Mouse (Mus musculus) forebrain, embryonic 14.5 days (tissue): ENCODE measurements around the gene Fxyd6. TPM values are rescaled to one million over a fixed set of nuclear protein-coding genes. Genes with fewer than 3 reads are reported as not detected.

Experiments
- ATAC-seq: fragments of 200-750 bp; cut with Nextera tagmentation; 2 replicates; pipeline ENCODE4 v1.8.0; 2017; ENCODE audit warnings: mild to moderate bottlenecking, moderate library complexity
- DNase-seq: peaks from one replicate; pipeline ENCODE4 v3.0.0-alpha.2; 2015; ENCODE audit warnings: low spot score
- H3K27ac ChIP-seq: fragments of 300-500 bp; sonication (generic); 2 replicates; pipeline ENCODE4 v1.5.1; 2014; ENCODE audit warnings: low read depth, mild to moderate bottlenecking, control low read depth, low read length, moderate library complexity
- H3K27me3 ChIP-seq: fragments of 300-500 bp; sonication (generic); replicated peaks from 2 replicates; pipeline ENCODE4 v1.6.1; 2014; ENCODE audit warnings: low read length, control low read depth, mixed read lengths; ENCODE audit not compliant: control insufficient read depth, insufficient read depth
- H3K36me3 ChIP-seq: fragments of 300-500 bp; sonication (generic); 2 replicates; pipeline ENCODE4 v1.6.1; 2014; ENCODE audit warnings: low read length, control low read depth; ENCODE audit not compliant: control insufficient read depth, insufficient read depth
- H3K4me1 ChIP-seq: fragments of 300-500 bp; sonication (generic); 2 replicates; pipeline ENCODE4 v1.6.1; 2014; ENCODE audit warnings: antibody characterized with exemption, low read length, control low read depth; ENCODE audit not compliant: control insufficient read depth, insufficient read depth
- H3K4me2 ChIP-seq: fragments of 300-500 bp; sonication (generic); 2 replicates; pipeline ENCODE4 v1.6.1; 2014; ENCODE audit warnings: mild to moderate bottlenecking, control low read depth, low read length
- H3K4me3 ChIP-seq: fragments of 300-500 bp; sonication (generic); 2 replicates; pipeline ENCODE4 v1.5.1; 2014; ENCODE audit warnings: low read depth, low read length, control low read depth
- H3K9ac ChIP-seq: fragments of 300-500 bp; sonication (generic); 2 replicates; pipeline ENCODE4 v1.6.1; 2014; ENCODE audit warnings: mild to moderate bottlenecking, low read length, control low read depth, moderate library complexity
- H3K9me3 ChIP-seq: fragments of 300-500 bp; sonication (generic); replicated peaks from 2 replicates; pipeline ENCODE4 v1.6.1; 2016; ENCODE audit warnings: low read length, control low read depth, mixed read lengths; ENCODE audit not compliant: control insufficient read depth
- WGBS: fragments of 180-500 bp; shearing (Covaris S2); extraction: QIAGEN DNeasy Blood & Tissue Kit; methylation state at CpG from one replicate; pipeline ENCODE4 v1.1.7; 2014; 5-methylcytosine and 5-hydroxymethylcytosine counted together
- polyA plus RNA-seq: library from polyadenylated mRNA; unstranded; fragments of >200 nt; fragmentation: Nextera tagmentation; extraction: Ambion mirVana; gene quantifications from 2 replicates; pipeline ENCODE4 v1.2.1, GENCODE M21; 2014

The Fxyd6 gene
- polyA plus RNA-seq, 1 experiment from 2014 or later: 355 TPM

GRCm38 (mm10) chr9:45422761-45423298, 52.8 kb downstream of the Fxyd6 start:
- ATAC-seq: no peak
- Histone ChIP-seq H3K36me3 (no peaks in the 10 kb centered on the region), H3K4me3 (no peak overlapping the region), H3K4me1 (no peaks in the 10 kb centered on the region), H3K27me3 (no peaks in the 10 kb centered on the region), H3K9me3 (no peaks in the 10 kb centered on the region), H3K4me2 (no peak overlapping the region), H3K27ac (no peak overlapping the region), H3K9ac (no peak overlapping the region)
- no peak for DNase-seq
- WGBS: 76% methylated on average over 7 of the region's 7 CpGs

- WGBS: 87% methylated on average over 4 of the region's 4 CpGs
Observed at GRCm38 (mm10) chr9:45426456-45426855, 56.5 kb downstream of the Fxyd6 start, which contains the start of gene Dscaml1. Gene Dscaml1 (plus strand): TSS chr9:45426628.

DNA sequence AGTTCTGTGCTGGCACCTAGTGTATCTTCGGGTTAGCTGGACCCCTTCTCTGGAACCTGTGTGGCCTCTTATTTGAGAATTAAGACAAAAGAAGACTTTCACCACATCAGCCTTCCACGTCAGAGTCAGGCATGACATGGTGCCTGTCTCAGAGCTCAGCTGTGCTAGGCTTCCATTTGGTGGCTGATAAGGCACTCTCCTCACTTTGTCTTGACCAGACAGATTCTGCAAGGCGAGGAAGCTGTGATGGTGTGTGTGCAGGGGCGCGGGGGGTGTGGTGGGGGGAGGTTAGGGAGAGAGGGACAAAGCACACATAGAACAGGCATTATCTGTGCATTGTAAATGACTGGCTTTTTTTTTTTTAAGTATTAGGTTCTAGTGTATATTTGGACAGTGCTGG, 59.4 kb downstream of the Fxyd6 start:
- ATAC-seq (no peak), DNase-seq (no peak)
- Histone ChIP-seq H3K27me3 (peaks cover 21% of the 10 kb centered on the region), H3K4me3 (no peak overlapping the region), H3K9me3 (no peaks in the 10 kb centered on the region), H3K4me1 (peaks cover 23% of the 10 kb centered on the region), H3K9ac (no peak overlapping the region), H3K36me3 (no peaks in the 10 kb centered on the region), H3K4me2 (peak overlapping the region; percentile 81; the same call in 1 of the 2 replicates), H3K27ac (no peak overlapping the region)
- WGBS: 24% methylated on average over 5 of the region's 5 CpGs

More at GRCm38 (mm10) chr9:45426456-45426855, 56.5 kb downstream of the Fxyd6 start, which contains the start of gene Dscaml1:
- Histone ChIP-seq H3K9me3 (no peaks in the 10 kb centered on the region), H3K4me2 (no peak within 1 kb of the TSS), H3K27ac (no peak within 1 kb of the TSS), H3K4me3 (no peak within 1 kb of the TSS), H3K4me1 (no peaks in the 10 kb centered on the region; the same call in 1 of the 2 replicates), H3K27me3 (peaks cover 21% of the 10 kb centered on the region), H3K36me3 (no peaks in the 10 kb centered on the region), H3K9ac (no peak within 1 kb of the TSS)
- ATAC-seq: no peak
- DNase-seq: no peak

DNA sequence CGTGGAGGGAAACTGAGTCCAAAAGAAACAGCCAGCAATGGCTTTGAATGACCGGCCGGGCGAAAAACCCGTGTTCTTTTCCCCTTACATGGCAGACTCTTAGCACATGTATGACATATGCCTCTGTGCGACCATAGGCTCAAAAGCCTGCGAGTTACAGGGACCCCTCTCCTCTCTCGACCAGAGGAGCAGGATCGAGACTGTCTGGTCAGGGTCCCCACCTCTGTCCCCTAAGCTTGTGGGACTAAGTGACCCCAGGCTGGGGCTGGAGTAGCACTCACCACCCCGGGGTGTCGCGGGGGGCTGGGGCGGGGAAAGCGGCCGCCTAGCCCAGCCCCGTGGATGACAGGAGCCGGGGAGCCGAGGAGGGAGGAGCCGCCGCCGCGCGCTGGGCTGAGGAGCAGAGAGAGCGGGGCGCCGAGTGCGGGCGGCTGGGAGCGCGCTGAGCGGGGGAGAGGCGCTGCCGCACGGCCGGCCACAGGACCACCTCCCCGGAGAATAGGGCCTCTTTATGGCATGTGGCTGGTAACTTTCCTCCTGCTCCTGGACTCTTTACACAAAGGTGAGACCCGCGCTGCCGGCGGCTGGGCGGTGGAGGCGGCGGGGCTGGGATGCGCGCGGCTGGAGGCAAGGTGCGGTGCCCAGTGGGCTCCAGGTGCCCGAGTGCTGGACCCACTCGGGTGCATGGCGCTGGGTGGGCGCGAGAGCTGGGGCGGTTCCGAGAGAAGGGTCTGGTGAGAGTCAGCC, 60.1 kb downstream of the Fxyd6 start:
- peak overlapping the region; percentile 40; the same call in 1 of the 2 replicates for H3K27ac ChIP-seq
- peak overlapping the region; percentile 81 for H3K4me2 ChIP-seq
- H3K36me3 ChIP-seq: no peaks in the 10 kb centered on the region
- H3K4me1 ChIP-seq: peaks cover 30% of the 10 kb centered on the region
- peak overlapping the region; percentile 71 for H3K4me3 ChIP-seq
- peak overlapping the region; percentile 84 for H3K9ac ChIP-seq
- 2% methylated on average over 36 of the region's 54 CpGs for WGBS
- no peaks in the 10 kb centered on the region for H3K9me3 ChIP-seq
- H3K27me3 ChIP-seq: peaks cover 21% of the 10 kb centered on the region
- ATAC-seq: peak; percentile 74
- peak; percentile 69 for DNase-seq

- Histone ChIP-seq H3K4me3 (peak overlapping the region; percentile 71), H3K4me1 (peaks cover 34% of the 10 kb centered on the region), H3K27me3 (peaks cover 21% of the 10 kb centered on the region), H3K9ac (peak overlapping the region; percentile 84), H3K9me3 (no peaks in the 10 kb centered on the region), H3K27ac (peak overlapping the region; percentile 40; the same call in 1 of the 2 replicates), H3K4me2 (peak overlapping the region; percentile 81), H3K36me3 (no peaks in the 10 kb centered on the region)
- ATAC-seq (0 out of 2 replicates have a peak, but pooled peaks have one; percentile 1), DNase-seq (no peak)
- 0% methylated on average over 14 of the region's 17 CpGs for whole genome bisulfite sequencing
Observed at GRCm38 (mm10) chr9:45430698-45430959, 60.6 kb downstream of the Fxyd6 start.

GRCm38 (mm10) chr9:45431150-45431549, 61.2 kb downstream of the Fxyd6 start:
- peak overlapping the region; percentile 70; the same call in 1 of the 2 replicates for H3K27ac ChIP-seq

DNA sequence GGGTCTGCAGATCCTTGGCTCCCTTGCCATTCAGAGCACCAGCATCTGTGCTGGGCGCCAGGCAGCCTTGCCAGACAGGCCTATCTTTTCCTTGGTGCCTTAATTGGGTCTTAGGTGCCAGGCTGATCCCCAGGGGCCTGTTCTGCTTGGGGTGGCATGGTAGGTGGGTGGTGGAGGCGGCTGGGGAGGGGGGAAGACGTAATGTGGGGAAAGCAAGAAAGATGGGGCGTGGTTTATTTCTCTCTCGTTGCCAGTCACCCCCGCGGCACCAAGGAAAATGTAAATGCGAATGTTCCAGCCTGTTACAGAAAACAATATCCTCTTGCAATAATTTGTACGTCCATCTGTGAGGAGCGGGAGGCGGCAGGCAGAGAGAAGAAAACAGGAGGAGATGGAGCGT, 62.7 kb downstream of the Fxyd6 start:
- Histone ChIP-seq H3K4me3 (peak overlapping the region; percentile 71), H3K27me3 (peaks cover 21% of the 10 kb centered on the region), H3K4me2 (peak overlapping the region; percentile 81), H3K36me3 (no peaks in the 10 kb centered on the region), H3K27ac (peak overlapping the region; percentile 70), H3K4me1 (peaks cover 43% of the 10 kb centered on the region), H3K9ac (peak overlapping the region; percentile 84), H3K9me3 (no peaks in the 10 kb centered on the region)
- ATAC-seq (peak; percentile 60), DNase-seq (peak; percentile 83)
- 18% methylated on average over 12 of the region's 12 CpGs for WGBS

More at GRCm38 (mm10) chr9:45431150-45431549, 61.2 kb downstream of the Fxyd6 start:
- peaks cover 21% of the 10 kb centered on the region for H3K27me3 ChIP-seq
- no peaks in the 10 kb centered on the region for H3K36me3 ChIP-seq
- H3K4me2 ChIP-seq: peak overlapping the region; percentile 81
- H3K9ac ChIP-seq: peak overlapping the region; percentile 84
- peaks cover 39% of the 10 kb centered on the region for H3K4me1 ChIP-seq
- no peak for DNase-seq
- 1% methylated on average over 24 of the region's 26 CpGs for WGBS
- no peaks in the 10 kb centered on the region for H3K9me3 ChIP-seq
- no peak for ATAC-seq
- peak overlapping the region; percentile 71 for H3K4me3 ChIP-seq

GRCm38 (mm10) chr9:45433119-45433518, 63.1 kb downstream of the Fxyd6 start:
- H3K36me3 ChIP-seq: no peaks in the 10 kb centered on the region
- peaks cover 43% of the 10 kb centered on the region for H3K4me1 ChIP-seq
- DNase-seq: peak; percentile 70
- H3K4me2 ChIP-seq: peak overlapping the region; percentile 81
- WGBS: 17% methylated on average over 9 of the region's 9 CpGs
- H3K9ac ChIP-seq: peak overlapping the region; percentile 84
- ATAC-seq: no peak
- peak overlapping the region; percentile 71; the same call in 1 of the 2 replicates for H3K4me3 ChIP-seq
- H3K27me3 ChIP-seq: peaks cover 21% of the 10 kb centered on the region
- H3K9me3 ChIP-seq: no peaks in the 10 kb centered on the region
- peak overlapping the region; percentile 70 for H3K27ac ChIP-seq

DNA sequence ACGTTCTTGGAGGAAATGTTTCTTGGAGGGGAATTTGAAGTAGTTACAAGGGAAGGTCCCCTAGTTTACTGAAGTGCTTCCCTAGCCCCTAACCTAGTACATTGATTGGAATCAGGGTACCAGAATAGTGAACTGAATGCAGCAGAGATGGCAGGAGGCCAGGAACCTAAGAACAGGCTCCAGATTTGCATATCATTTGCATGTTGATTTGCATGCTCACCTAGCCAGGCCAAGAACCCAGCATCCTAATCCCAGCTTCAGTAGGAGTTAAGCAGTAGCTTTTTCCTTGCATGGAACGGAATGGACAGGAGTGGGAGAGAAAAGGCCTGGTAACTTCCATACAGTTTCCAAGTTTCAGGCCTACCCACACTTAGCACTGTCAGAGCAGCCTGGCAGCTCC, 64.2 kb downstream of the Fxyd6 start:
- 27% methylated on average over 2 of the region's 2 CpGs for WGBS
- H3K27me3 ChIP-seq: peaks cover 16% of the 10 kb centered on the region
- peaks cover 44% of the 10 kb centered on the region for H3K4me1 ChIP-seq
- peak overlapping the region; percentile 70 for H3K27ac ChIP-seq
- H3K9me3 ChIP-seq: no peaks in the 10 kb centered on the region
- H3K4me2 ChIP-seq: peak overlapping the region; percentile 81
- DNase-seq: peak; percentile 89
- no peaks in the 10 kb centered on the region for H3K36me3 ChIP-seq
- 0 out of 2 replicates have a peak, but pooled peaks have one; percentile 32 for ATAC-seq
- H3K4me3 ChIP-seq: no peak overlapping the region
- H3K9ac ChIP-seq: peak overlapping the region; percentile 32; the same call in 1 of the 2 replicates
